Mouse (Mus musculus): ENCODE measurements at regions not wholly inside any gene's neighbourhood (a gene's known extent, or its start where the extent isn't known, plus 50 kb on each side); places are given as distances from the start of the nearest gene placed in this dataset.

DNA sequence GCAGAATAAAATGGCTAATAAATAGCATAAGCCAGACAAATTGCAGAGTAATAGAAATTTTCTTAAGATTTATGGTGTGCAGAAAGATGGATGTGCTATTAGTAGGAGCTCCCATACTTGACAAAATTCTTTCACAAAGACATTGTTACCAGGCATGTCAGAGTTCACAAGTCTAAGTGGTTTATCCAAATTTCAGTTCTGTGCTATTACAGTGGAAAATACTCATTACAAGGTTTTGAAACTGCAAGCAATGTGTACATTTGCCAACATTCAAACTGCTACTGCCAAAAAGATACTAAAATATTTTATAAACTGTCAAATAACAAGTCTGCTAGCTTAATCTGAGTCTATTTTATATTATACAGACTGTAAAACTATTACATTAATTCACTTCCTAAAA is 1550.2 kb upstream of the Acvr2a start:
- DNase-seq (ENCODE audit: low spot score) = no peak

GRCm38 (mm10) chr2:47265901-47266300 is 1548.0 kb upstream of the Acvr2a start:
- no peak for DNase-seq (ENCODE audit: low spot score)

- peak; percentile 66 for DNase-seq (ENCODE audit: low spot score)
Measured at GRCm38 (mm10) chr2:47295546-47295945, 1518.4 kb upstream of the Acvr2a start.

GRCm38 (mm10) chr2:47302056-47302455 is 1511.9 kb upstream of the Acvr2a start:
- peak; percentile 65 for DNase-seq (ENCODE audit: low spot score)

- no peak for DNase-seq (ENCODE audit: low spot score)
Measured at GRCm38 (mm10) chr2:47330574-47330973, 1483.3 kb upstream of the Acvr2a start.

DNA sequence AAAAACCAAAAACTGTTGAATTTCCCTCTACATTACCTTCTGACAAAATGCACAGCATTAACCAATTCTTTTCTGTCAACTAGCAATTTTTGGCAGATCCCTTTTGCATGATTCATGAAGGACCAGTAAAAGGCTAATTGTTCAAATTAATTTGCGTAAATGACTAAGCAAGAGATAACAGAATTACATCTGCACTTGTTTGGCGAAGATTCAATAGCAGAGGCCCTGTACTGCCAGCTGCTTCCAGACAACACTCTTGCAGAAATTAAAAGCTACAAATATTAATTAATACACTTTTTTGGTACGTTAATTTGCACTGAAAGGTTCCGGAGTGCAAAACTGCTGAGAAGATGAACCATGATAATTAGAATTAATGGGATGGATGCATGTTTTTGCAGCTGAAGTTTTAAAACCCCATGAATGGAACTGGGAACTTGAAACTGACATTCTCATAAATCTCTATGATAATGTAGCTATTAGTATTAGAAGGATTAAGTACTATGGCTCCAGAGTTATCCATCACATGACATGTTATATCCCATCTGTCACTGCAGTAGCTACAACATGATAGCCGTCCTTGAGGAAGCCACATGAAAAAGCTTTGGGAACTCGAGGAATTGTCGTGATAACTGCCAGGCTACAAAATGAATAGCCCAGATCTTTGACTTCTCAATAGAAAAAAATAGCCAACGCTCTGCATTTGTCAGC is 1479.3 kb upstream of the Acvr2a start:
- peak; percentile 30 for DNase-seq (ENCODE audit: low spot score)

DNA sequence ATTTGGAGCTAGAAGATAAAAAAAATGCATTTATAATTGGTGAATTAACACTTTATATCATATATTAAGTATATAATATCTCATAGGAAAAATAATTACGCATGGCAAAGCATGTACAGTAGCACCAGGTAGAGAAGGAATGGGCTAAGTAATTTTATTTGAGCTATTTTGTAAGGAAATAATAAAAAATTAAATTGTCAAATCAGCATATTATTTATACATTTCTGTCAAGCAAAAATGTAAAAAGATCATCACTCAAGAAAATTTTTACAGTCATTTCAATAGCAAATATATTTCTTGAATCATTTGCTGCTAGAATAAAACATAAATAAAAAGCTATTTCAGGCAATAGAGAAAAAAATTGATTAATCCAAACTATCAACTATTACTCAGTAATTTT is 1450.4 kb upstream of the Acvr2a start:
- DNase-seq (ENCODE audit: low spot score) = no peak

DNA sequence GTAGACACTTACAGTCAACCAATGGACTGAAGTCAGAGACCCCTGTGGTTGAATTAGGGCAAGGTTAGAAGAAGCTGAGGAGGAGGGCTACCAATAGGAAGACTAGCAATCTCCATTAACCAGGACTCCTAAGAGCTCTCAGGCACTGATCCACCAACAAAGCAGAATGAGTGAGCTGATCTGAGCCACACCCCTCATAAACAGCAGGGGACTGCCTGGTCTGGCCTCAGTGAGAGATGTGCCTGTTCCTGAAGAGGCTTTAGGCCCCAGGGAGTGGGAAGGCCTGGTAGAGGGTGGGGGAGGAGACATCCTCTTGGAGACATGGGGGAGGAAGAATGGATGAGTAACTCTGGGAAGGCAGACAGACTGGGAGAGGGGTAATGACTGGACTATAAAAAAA is 1445.6 kb upstream of the Acvr2a start:
- no peak for DNase-seq (ENCODE audit: low spot score)
